ENCODE assay signal across 18 mouse cellular contexts in genomic region chr10:9531931-9532330, GRCm38 (mm10).
DNase-seq lines count a peak whose midpoint lies in the region; TF ChIP-seq lines count a peak whose summit lies in the region.
"Had no signal": no experiment of that assay in that cellular context is flagged by ENCODE, and none has a peak within 500 bp of the region (broad histone marks: within the 10 kb centered on the region; RNA-seq: fewer than 3 reads in every experiment).

No protein-coding gene starts in this region.

- H3K27ac ChIP-seq in embryonic fibroblast, embryonic 13.5 days (ENCODE audit: insufficient read depth, low read length), result peak overlapping the region; percentile 67

- TF ChIP-seq CTCF in embryonic fibroblast, embryonic 13.5 days (IDR thresholded peaks at IDR 0.05; ENCODE audit: borderline replicate concordance, insufficient read depth, low read length), result no peak

- TF ChIP-seq POLR2A in embryonic fibroblast, embryonic 13.5 days (IDR thresholded peaks at IDR 0.05; ENCODE audit: low read depth, low read length), result no peak

- DNase-seq in Muller cell, postnatal 12 days (ENCODE audit: inconsistent ontology term), result peak; percentile 95
- peak; percentile 75 for DNase-seq in retina, embryonic 14.5 days (ENCODE audit: low spot score)
- DNase-seq in retina, postnatal 1 day, result peak; percentile 74
- no peak for DNase-seq in thymus, postnatal 4 days
- DNase-seq in gastrocnemius, postnatal 14 days, result no peak
- DNase-seq in gastrocnemius, adult 8-10 months (ENCODE audit: low spot score in 2 of 2), result no peak
- no peak for DNase-seq in adrenal gland, postnatal 25 days
- DNase-seq: adrenal gland, adult 2 months; adrenal gland, adult 8-10 months; adrenal gland, postnatal 10 days; adrenal gland, postnatal 14 days; adrenal gland, postnatal 36 days; B cell, adult 2 months; cerebellum, adult 11 months; cerebellum, adult 11-12 months; cerebellum, adult 18-20 months; cerebellum, adult 2 months had no signal

- intact Hi-C loops in gastrocnemius, postnatal 14 days (cut with DNase I; ENCODE audit: low total_unique reads), result no loop called here

- H3K4me3 ChIP-seq in embryonic fibroblast, embryonic 13.5 days (ENCODE audit: insufficient read depth, low read length), result no peak overlapping the region

- peaks cover 17% of the 10 kb centered on the region for H3K4me1 ChIP-seq in embryonic fibroblast, embryonic 13.5 days (ENCODE audit: control insufficient read depth, insufficient read depth, low read length)

Comparison
In these comparisons a context has a peak if more than half of its experiments do, and no peak if none do; other contexts are left out.
1. DNase-seq: peak in Muller cell, postnatal 12 days (single experiment), retina, embryonic 14.5 days (single experiment) and retina, postnatal 1 day (single experiment); none in thymus, postnatal 4 days (single experiment), gastrocnemius, postnatal 14 days (single experiment), gastrocnemius, adult 8-10 months (0 of 2) and adrenal gland, postnatal 25 days (single experiment).